Mouse (Mus musculus) skeletal muscle tissue, postnatal 0 days (tissue): ENCODE results near the gene Dis3. TPM values are rescaled to one million over a fixed set of nuclear protein-coding genes. Genes with fewer than 3 reads are reported as not detected.

ENCODE experiments used
- polyA plus RNA-seq: library from polyadenylated mRNA; unstranded; fragments of >200 nt; fragmentation: Nextera tagmentation; extraction: Ambion mirVana; gene quantifications from 2 replicates; pipeline ENCODE4 v1.2.1, GENCODE M21; 2015

Gene Dis3
- 12.3 and 13.9 TPM in 2 replicates for polyA plus RNA-seq

DNA sequence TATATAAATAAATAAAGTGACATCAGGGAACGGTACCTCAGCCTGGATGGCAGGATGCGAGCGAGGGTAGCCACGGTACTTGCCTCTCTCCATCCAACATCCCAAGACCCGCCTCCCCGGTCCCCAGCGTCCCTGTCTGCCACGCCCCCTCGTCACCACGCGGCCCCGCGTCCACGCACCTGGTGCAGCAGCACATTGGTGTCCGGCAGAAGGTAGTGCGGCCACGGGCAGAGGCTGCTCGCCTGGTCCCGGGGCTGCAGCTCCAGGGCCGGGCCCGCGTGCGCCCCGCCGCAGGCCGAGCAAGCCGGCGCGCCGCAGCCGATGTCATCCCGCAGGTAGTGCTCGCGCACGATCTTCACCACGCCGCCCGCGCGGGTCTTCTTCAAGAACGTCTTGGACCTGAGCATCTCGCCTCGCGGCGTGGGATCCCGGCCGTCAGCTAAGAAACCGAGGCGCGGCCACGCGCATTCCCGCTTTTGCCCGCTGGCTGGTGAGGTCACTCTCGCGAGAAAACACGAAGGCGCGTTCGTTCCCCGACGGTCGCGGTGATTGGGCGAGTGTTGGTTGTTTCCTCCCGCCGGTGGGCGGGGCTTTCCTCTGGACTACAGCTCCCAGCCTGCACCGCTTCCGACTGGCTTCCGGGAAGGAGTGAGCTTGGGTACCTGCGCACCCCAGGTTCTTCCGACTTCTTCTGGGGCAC lies at the start of gene Dis3, which contains the start of gene Pibf1:
Gene Dis3 (minus strand): TSS at position 504 of the 700 bp plus-strand sequence.
Gene Pibf1 (plus strand): TSS at position 158 of the 700 bp plus-strand sequence.

GRCm38 (mm10) chr14:99046031-99046781 lies 53.4 kb downstream of the Dis3 start, which contains the start of the genes Mzt1 and Bora:
Mzt1 (minus strand) TSS chr14:99046134.
Bora (plus strand) TSS chr14:99046222.

Other genes starting within 250 kb of the Dis3 start
- 2.3 and 2.9 TPM in 2 replicates for gene Rpl36a-ps1, start 105.5 kb downstream of the Dis3 start, polyA plus RNA-seq
- gene Mzt1, start 53.6 kb downstream of the Dis3 start, polyA plus RNA-seq, result 50.3 and 51.5 TPM in 2 replicates
- 10.6 and 11.5 TPM in 2 replicates for gene Bora, start 53.5 kb downstream of the Dis3 start, polyA plus RNA-seq
- 12.9 and 13.9 TPM in 2 replicates for gene Pibf1, start 346 bp downstream of the Dis3 start, polyA plus RNA-seq
- 15.6 and 15.7 TPM in 2 replicates for gene Klf5, start 198.9 kb upstream of the Dis3 start, polyA plus RNA-seq